Mouse (Mus musculus): Measurements from ENCODE around the gene Defa20. TPM values are rescaled to one million over a fixed set of nuclear protein-coding genes. Genes with fewer than 3 reads are reported as not detected.

Gene Defa20
- polyA plus RNA-seq (2017; shearing (Covaris generic)): not detected

DNA sequence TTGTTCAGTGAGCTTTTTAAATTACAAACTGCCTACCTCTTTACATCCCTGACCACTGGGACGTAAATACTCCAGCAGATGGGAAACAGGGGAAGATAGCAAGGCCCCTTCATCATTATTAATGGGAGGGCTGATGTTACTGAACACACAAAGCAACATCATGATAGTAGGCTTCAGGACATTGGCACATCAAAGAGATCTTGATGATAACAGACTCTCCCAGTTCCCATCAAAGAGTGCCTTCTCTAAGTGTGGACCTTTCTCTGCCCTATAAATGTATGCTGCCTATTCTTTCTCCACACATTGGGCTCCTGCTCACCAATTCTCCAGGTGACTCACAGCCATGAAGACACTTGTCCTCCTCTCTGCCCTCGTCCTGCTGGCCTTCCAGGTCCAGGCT is at the start of gene Defa20:
Gene Defa20, plus strand, starts transcription at position 301 of the 400 bp plus-strand sequence.

DNA sequence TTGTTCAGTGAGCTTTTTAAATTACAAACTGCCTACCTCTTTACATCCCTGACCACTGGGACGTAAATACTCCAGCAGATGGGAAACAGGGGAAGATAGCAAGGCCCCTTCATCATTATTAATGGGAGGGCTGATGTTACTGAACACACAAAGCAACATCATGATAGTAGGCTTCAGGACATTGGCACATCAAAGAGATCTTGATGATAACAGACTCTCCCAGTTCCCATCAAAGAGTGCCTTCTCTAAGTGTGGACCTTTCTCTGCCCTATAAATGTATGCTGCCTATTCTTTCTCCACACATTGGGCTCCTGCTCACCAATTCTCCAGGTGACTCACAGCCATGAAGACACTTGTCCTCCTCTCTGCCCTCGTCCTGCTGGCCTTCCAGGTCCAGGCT is 19.7 kb downstream of the Defa20 start, which contains the start of gene Defa32:
Gene Defa32, plus strand, starts transcription at position 301 of the 400 bp plus-strand sequence.

Other genes starting within 250 kb of the Defa20 start
- not detected for gene Defa27, start 193.7 kb upstream of the Defa20 start, polyA plus RNA-seq (2017; shearing (Covaris generic))
- gene Defa29, start 182.2 kb upstream of the Defa20 start, polyA plus RNA-seq (2017; shearing (Covaris generic)): not detected
- gene Defa2, start 130.7 kb upstream of the Defa20 start, polyA plus RNA-seq (2017; shearing (Covaris generic)): not detected
- not detected for gene Defa33, start 117.4 kb upstream of the Defa20 start, polyA plus RNA-seq (2017; shearing (Covaris generic))
- gene Defa36, start 81.8 kb upstream of the Defa20 start, polyA plus RNA-seq (2017; shearing (Covaris generic)): not detected
- not detected for gene Gm7849, start 52.7 kb upstream of the Defa20 start, polyA plus RNA-seq (2017; shearing (Covaris generic))
- gene Defa32, start 19.8 kb downstream of the Defa20 start, polyA plus RNA-seq (2017; shearing (Covaris generic)): not detected
- not detected for gene Defa37, start 56.1 kb downstream of the Defa20 start, polyA plus RNA-seq (2017; shearing (Covaris generic))
- gene Defa28, start 73.7 kb downstream of the Defa20 start, polyA plus RNA-seq (2017; shearing (Covaris generic)): not detected
- gene Gm7861, start 85.2 kb downstream of the Defa20 start, polyA plus RNA-seq (2017; shearing (Covaris generic)): not detected
- not detected for gene Defa26, start 108.9 kb downstream of the Defa20 start, polyA plus RNA-seq (2017; shearing (Covaris generic))
- gene Defa17, start 146.5 kb downstream of the Defa20 start, polyA plus RNA-seq (2017; shearing (Covaris generic)): not detected
- gene Defa34, start 156.5 kb downstream of the Defa20 start, polyA plus RNA-seq (2017; shearing (Covaris generic)): not detected
- not detected for gene AY761184, start 194.4 kb downstream of the Defa20 start, polyA plus RNA-seq (2017; shearing (Covaris generic))
- not detected for gene Defa24, start 225.2 kb downstream of the Defa20 start, polyA plus RNA-seq (2017; shearing (Covaris generic))